Mouse (Mus musculus): ENCODE data around the gene Rbms3. TPM values are rescaled to one million over a fixed set of nuclear protein-coding genes. Genes with fewer than 3 reads are reported as not detected.

The Rbms3 gene
- total and polyA plus RNA-seq, 2 experiments from 2014 or later: 43.3 to 59.9 TPM

GRCm38 (mm10) chr9:117330681-117331080, 299.0 kb downstream of the Rbms3 start:
- no peaks in the 10 kb centered on the region for H3K36me3 ChIP-seq (ENCODE audit: insufficient read depth, low read length)
- no peak overlapping the region for H3K9ac ChIP-seq (replicated peaks; ENCODE audit: low read length, poor library complexity, severe bottlenecking)
- no peaks in the 10 kb centered on the region for H3K9me3 ChIP-seq (ENCODE audit: low read length)
- H3K27me3 ChIP-seq (ENCODE audit: insufficient read depth, low read length): no peaks in the 10 kb centered on the region
- H3K4me3 ChIP-seq (ENCODE audit: low read depth, low read length): no peak overlapping the region
- ATAC-seq (ENCODE audit: low FRiP score) (no peak), DNase-seq (ENCODE audit: low spot score) (peak; percentile 30)
- no peak for TF ChIP-seq CTCF (IDR thresholded peaks at IDR 0.05)
- H3K4me1 ChIP-seq (ENCODE audit: insufficient read depth, low read length): no peaks in the 10 kb centered on the region
- no peak overlapping the region for H3K27ac ChIP-seq (ENCODE audit: low read depth, low read length)
- 84% methylated on average over 5 of the region's 5 CpGs for WGBS
- no peak overlapping the region for H3K4me2 ChIP-seq (ENCODE audit: low read depth, low read length, poor library complexity, severe bottlenecking)

DNA sequence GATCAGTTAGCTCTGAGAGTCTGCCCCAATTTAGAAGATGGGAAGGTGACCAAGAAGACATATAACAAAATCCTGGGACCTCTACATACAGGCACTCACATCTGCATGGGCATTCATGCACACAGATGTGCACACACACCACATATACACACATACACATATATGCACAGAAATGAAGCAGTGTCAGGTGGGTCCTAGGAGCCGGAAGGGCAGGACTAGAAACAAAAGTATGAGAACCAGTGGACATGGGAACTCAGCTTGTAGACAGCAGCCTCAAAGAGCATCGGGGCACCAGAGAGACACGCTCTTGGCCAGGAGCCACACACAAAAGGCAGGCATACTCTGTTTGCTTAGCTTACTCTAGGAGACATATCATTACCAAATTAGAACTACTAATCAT, 310.4 kb downstream of the Rbms3 start:
- Histone ChIP-seq H3K9ac (replicated peaks; ENCODE audit: low read length, poor library complexity, severe bottlenecking) (no peak overlapping the region), H3K36me3 (ENCODE audit: insufficient read depth, low read length) (no peaks in the 10 kb centered on the region), H3K4me2 (ENCODE audit: low read depth, low read length, poor library complexity, severe bottlenecking) (no peak overlapping the region), H3K27ac (ENCODE audit: low read depth, low read length) (no peak overlapping the region), H3K27me3 (ENCODE audit: insufficient read depth, low read length) (no peaks in the 10 kb centered on the region), H3K4me1 (ENCODE audit: insufficient read depth, low read length) (no peaks in the 10 kb centered on the region), H3K4me3 (ENCODE audit: low read depth, low read length) (no peak overlapping the region), H3K9me3 (ENCODE audit: low read length) (no peaks in the 10 kb centered on the region)
- no peak for DNase-seq (ENCODE audit: low spot score)
- TF ChIP-seq CTCF (IDR thresholded peaks at IDR 0.05): no peak
- no peak for ATAC-seq (ENCODE audit: low FRiP score)
- 83% methylated on average over 3 of the region's 3 CpGs for WGBS

DNA sequence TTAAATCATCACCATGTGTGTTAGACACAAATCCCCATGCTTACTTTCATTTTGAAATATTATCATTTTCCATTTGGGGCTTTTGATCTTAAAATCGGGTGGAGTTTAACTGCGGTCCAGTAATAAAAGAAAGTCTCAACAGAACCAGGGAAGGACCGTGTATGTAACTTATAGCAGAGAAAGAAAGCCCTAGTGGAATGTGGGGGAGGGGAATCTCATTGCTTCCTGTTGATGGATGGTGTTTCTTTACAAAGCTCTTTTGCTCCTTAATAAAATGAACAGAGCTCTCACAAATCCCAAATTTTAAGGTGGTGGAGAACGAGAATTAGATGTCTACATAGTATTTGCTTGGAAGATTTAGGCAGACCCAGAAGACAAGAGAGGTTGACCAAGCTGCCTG, 311.3 kb downstream of the Rbms3 start:
- WGBS: 64% methylated on average over 4 of the region's 4 CpGs
- no peaks in the 10 kb centered on the region for H3K4me1 ChIP-seq (ENCODE audit: insufficient read depth, low read length)
- DNase-seq (ENCODE audit: low spot score) (no peak), ATAC-seq (ENCODE audit: low FRiP score) (no peak)
- H3K4me2 ChIP-seq (ENCODE audit: low read depth, low read length, poor library complexity, severe bottlenecking): no peak overlapping the region
- no peaks in the 10 kb centered on the region for H3K36me3 ChIP-seq (ENCODE audit: insufficient read depth, low read length)
- H3K9ac ChIP-seq (replicated peaks; ENCODE audit: low read length, poor library complexity, severe bottlenecking): no peak overlapping the region
- no peak overlapping the region for H3K27ac ChIP-seq (ENCODE audit: low read depth, low read length)
- no peak for TF ChIP-seq CTCF (IDR thresholded peaks at IDR 0.05)
- no peaks in the 10 kb centered on the region for H3K9me3 ChIP-seq (ENCODE audit: low read length)
- H3K27me3 ChIP-seq (ENCODE audit: insufficient read depth, low read length): no peaks in the 10 kb centered on the region
- H3K4me3 ChIP-seq (ENCODE audit: low read depth, low read length): no peak overlapping the region

- no peak overlapping the region for H3K9ac ChIP-seq (replicated peaks; ENCODE audit: low read length, poor library complexity, severe bottlenecking)
- H3K4me1 ChIP-seq (ENCODE audit: insufficient read depth, low read length): no peaks in the 10 kb centered on the region
- H3K4me3 ChIP-seq (ENCODE audit: low read depth, low read length): no peak overlapping the region
- H3K27me3 ChIP-seq (ENCODE audit: insufficient read depth, low read length): no peaks in the 10 kb centered on the region
- TF ChIP-seq CTCF (IDR thresholded peaks at IDR 0.05): no peak
- H3K36me3 ChIP-seq (ENCODE audit: insufficient read depth, low read length): no peaks in the 10 kb centered on the region
- H3K4me2 ChIP-seq (ENCODE audit: low read depth, low read length, poor library complexity, severe bottlenecking): no peak overlapping the region
- H3K9me3 ChIP-seq (ENCODE audit: low read length): no peaks in the 10 kb centered on the region
- no peak overlapping the region for H3K27ac ChIP-seq (ENCODE audit: low read depth, low read length)
- no peak for DNase-seq (ENCODE audit: low spot score)
- WGBS: 97% methylated on average over 7 of the region's 7 CpGs
- no peak for ATAC-seq (ENCODE audit: low FRiP score)
These were observed 312.5 kb downstream of the Rbms3 start for GRCm38 (mm10) chr9:117317251-117317650.

DNA sequence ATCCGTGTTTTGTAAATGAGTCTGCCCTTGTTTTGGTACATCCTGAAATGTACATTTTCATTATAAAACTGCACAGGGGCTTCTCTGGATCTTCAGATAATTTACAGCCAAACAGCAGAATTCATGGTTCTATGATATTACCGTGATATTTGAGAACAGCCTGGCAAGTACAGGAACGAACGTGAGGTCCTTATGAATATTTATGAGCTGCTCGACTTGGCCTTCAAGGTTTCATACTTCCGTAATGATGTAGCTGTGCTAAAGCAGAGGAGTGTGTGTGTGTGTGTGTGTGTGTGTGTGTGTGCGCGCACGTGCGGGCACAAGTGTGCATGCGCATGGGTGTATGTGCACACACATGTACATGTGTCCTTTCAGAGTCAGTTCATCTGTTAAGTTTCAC, 316.1 kb downstream of the Rbms3 start:
- no peak overlapping the region for H3K4me3 ChIP-seq (ENCODE audit: low read depth, low read length)
- no peak overlapping the region for H3K9ac ChIP-seq (replicated peaks; ENCODE audit: low read length, poor library complexity, severe bottlenecking)
- DNase-seq (ENCODE audit: low spot score) (peak; percentile 22), ATAC-seq (ENCODE audit: low FRiP score) (no peak)
- H3K4me2 ChIP-seq (ENCODE audit: low read depth, low read length, poor library complexity, severe bottlenecking): no peak overlapping the region
- H3K27ac ChIP-seq (ENCODE audit: low read depth, low read length): no peak overlapping the region
- no peaks in the 10 kb centered on the region for H3K27me3 ChIP-seq (ENCODE audit: insufficient read depth, low read length)
- no peak for TF ChIP-seq CTCF (IDR thresholded peaks at IDR 0.05)
- no peaks in the 10 kb centered on the region for H3K9me3 ChIP-seq (ENCODE audit: low read length)
- WGBS: 65% methylated on average over 11 of the region's 11 CpGs
- no peaks in the 10 kb centered on the region for H3K4me1 ChIP-seq (ENCODE audit: insufficient read depth, low read length)
- no peaks in the 10 kb centered on the region for H3K36me3 ChIP-seq (ENCODE audit: insufficient read depth, low read length)

GRCm38 (mm10) chr9:117309809-117310208, 319.9 kb downstream of the Rbms3 start:
- no peaks in the 10 kb centered on the region for H3K27me3 ChIP-seq (ENCODE audit: insufficient read depth, low read length)
- H3K9ac ChIP-seq (replicated peaks; ENCODE audit: low read length, poor library complexity, severe bottlenecking): no peak overlapping the region
- ATAC-seq (ENCODE audit: low FRiP score) (no peak), DNase-seq (ENCODE audit: low spot score) (no peak)
- H3K36me3 ChIP-seq (ENCODE audit: insufficient read depth, low read length): no peaks in the 10 kb centered on the region
- H3K4me3 ChIP-seq (ENCODE audit: low read depth, low read length): no peak overlapping the region
- H3K4me2 ChIP-seq (ENCODE audit: low read depth, low read length, poor library complexity, severe bottlenecking): no peak overlapping the region
- no peaks in the 10 kb centered on the region for H3K4me1 ChIP-seq (ENCODE audit: insufficient read depth, low read length)
- TF ChIP-seq CTCF (IDR thresholded peaks at IDR 0.05): peak; percentile 52
- no peaks in the 10 kb centered on the region for H3K9me3 ChIP-seq (ENCODE audit: low read length)
- no peak overlapping the region for H3K27ac ChIP-seq (ENCODE audit: low read depth, low read length)

Data from midbrain, postnatal 0 days (tissue).